In genomic region chr10:122748361-122748951, GRCm38 (mm10) we compare ENCODE assay signal across 13 mouse cellular contexts.
A peak's percentile ranks its signal among the peaks of the same experiment; 100 is the strongest.
DNase-seq lines count a peak whose midpoint lies in the region; ATAC-seq and TF ChIP-seq lines count a peak whose summit lies in the region.
"Had no signal": no experiment of that assay in that cellular context is flagged by ENCODE, and none has a peak within 500 bp of the region (broad histone marks: within the 10 kb centered on the region; RNA-seq: fewer than 3 reads in every experiment).

No protein-coding gene starts in this region.

- no peaks in the 10 kb centered on the region for H3K36me3 ChIP-seq in forebrain, embryonic 14.5 days (ENCODE audit: control insufficient read depth, insufficient read depth, low read length)
- no peaks in the 10 kb centered on the region for H3K36me3 ChIP-seq in forebrain, embryonic 12.5 days (replicated peaks)
- no peaks in the 10 kb centered on the region for H3K36me3 ChIP-seq in kidney, embryonic 14.5 days (ENCODE audit: control insufficient read depth, insufficient read depth, low read length)
- no peaks in the 10 kb centered on the region for H3K36me3 ChIP-seq in midbrain, embryonic 16.5 days (ENCODE audit: control insufficient read depth, insufficient read depth, low read length)
- no peaks in the 10 kb centered on the region for H3K36me3 ChIP-seq in intestine, embryonic 16.5 days (ENCODE audit: control insufficient read depth, insufficient read depth, low read length)
- H3K36me3 ChIP-seq: forebrain, embryonic 10.5 days; intestine, embryonic 15.5 days; liver, embryonic 15.5 days had no signal

- peak; percentile 37; the same call in 1 of the 2 replicates for ATAC-seq in forebrain, embryonic 14.5 days
- no peak for ATAC-seq in forebrain, embryonic 12.5 days (ENCODE audit: low FRiP score)
- no peak for ATAC-seq in kidney, embryonic 14.5 days (ENCODE audit: low FRiP score, low TSS enrichment)
- peak; percentile 53 for ATAC-seq in midbrain, embryonic 16.5 days
- no peak for ATAC-seq in intestine, embryonic 16.5 days
- ATAC-seq: intestine, embryonic 15.5 days had no signal

- no peak overlapping the region for H3K4me3 ChIP-seq in forebrain, embryonic 14.5 days (ENCODE audit: low read depth, low read length)
- no peak overlapping the region for H3K4me3 ChIP-seq in forebrain, embryonic 12.5 days (replicated peaks)
- no peak overlapping the region for H3K4me3 ChIP-seq in kidney, embryonic 14.5 days (ENCODE audit: low read length)
- no peak overlapping the region for H3K4me3 ChIP-seq in cerebellum, adult 2 months (replicated peaks; ENCODE audit: insufficient read depth, low read depth, low read length)
- no peak overlapping the region for H3K4me3 ChIP-seq in midbrain, embryonic 16.5 days (ENCODE audit: low read depth, low read length)
- no peak overlapping the region for H3K4me3 ChIP-seq in intestine, embryonic 16.5 days (ENCODE audit: low read length)
- H3K4me3 ChIP-seq: forebrain, embryonic 10.5 days; intestine, embryonic 15.5 days; liver, embryonic 15.5 days; megakaryocyte, embryonic 14.5 days had no signal

- WGBS in forebrain, embryonic 14.5 days: 87% methylated on average over 4 of the region's 4 CpGs
- WGBS in forebrain, embryonic 12.5 days: 88% methylated on average over 4 of the region's 4 CpGs
- whole genome bisulfite sequencing in kidney, embryonic 14.5 days: 78% methylated on average over 4 of the region's 4 CpGs
- WGBS in cerebellum, adult 2 months: 40% methylated on average over 4 of the region's 4 CpGs
- 73% methylated on average over 4 of the region's 4 CpGs for WGBS in midbrain, embryonic 16.5 days
- WGBS in intestine, embryonic 16.5 days: 70% methylated on average over 4 of the region's 4 CpGs

- no peak for TF ChIP-seq CTCF in cerebellum, adult 2 months (IDR thresholded peaks at IDR 0.05; ENCODE audit: borderline replicate concordance, insufficient read depth, low read depth, low read length)

- no peaks in the 10 kb centered on the region for H3K27me3 ChIP-seq in forebrain, embryonic 14.5 days (replicated peaks; ENCODE audit: control insufficient read depth, insufficient read depth, low read length)
- no peaks in the 10 kb centered on the region for H3K27me3 ChIP-seq in forebrain, embryonic 12.5 days
- H3K27me3 ChIP-seq in kidney, embryonic 14.5 days (ENCODE audit: control insufficient read depth, insufficient read depth, low read length): no peaks in the 10 kb centered on the region
- no peaks in the 10 kb centered on the region for H3K27me3 ChIP-seq in cerebellum, adult 2 months (ENCODE audit: control insufficient read depth, insufficient read depth, low read length)
- no peaks in the 10 kb centered on the region for H3K27me3 ChIP-seq in midbrain, embryonic 16.5 days (ENCODE audit: control insufficient read depth, insufficient read depth, low read depth, low read length)
- H3K27me3 ChIP-seq in intestine, embryonic 16.5 days (replicated peaks; ENCODE audit: control insufficient read depth, insufficient read depth, low read length): no peaks in the 10 kb centered on the region
- H3K27me3 ChIP-seq: intestine, embryonic 15.5 days; liver, embryonic 15.5 days; megakaryocyte, embryonic 14.5 days had no signal

- H3K27ac ChIP-seq in forebrain, embryonic 14.5 days (ENCODE audit: low read depth, low read length): no peak overlapping the region
- H3K27ac ChIP-seq in forebrain, embryonic 12.5 days: no peak overlapping the region
- H3K27ac ChIP-seq in kidney, embryonic 14.5 days (ENCODE audit: low read depth, low read length): no peak overlapping the region
- H3K27ac ChIP-seq in cerebellum, adult 2 months (ENCODE audit: insufficient read depth, low read length): no peak overlapping the region
- H3K27ac ChIP-seq in midbrain, embryonic 16.5 days (ENCODE audit: low read length): no peak overlapping the region
- H3K27ac ChIP-seq in intestine, embryonic 16.5 days (ENCODE audit: low read length): no peak overlapping the region
- H3K27ac ChIP-seq: forebrain, embryonic 10.5 days; intestine, embryonic 15.5 days; liver, embryonic 15.5 days had no signal

- H3K4me2 ChIP-seq in forebrain, embryonic 14.5 days (ENCODE audit: low read length): no peak overlapping the region
- no peak overlapping the region for H3K4me2 ChIP-seq in forebrain, embryonic 12.5 days
- no peak overlapping the region for H3K4me2 ChIP-seq in kidney, embryonic 14.5 days (replicated peaks; ENCODE audit: low read depth, low read length)
- no peak overlapping the region for H3K4me2 ChIP-seq in midbrain, embryonic 16.5 days (ENCODE audit: low read length)
- H3K4me2 ChIP-seq in intestine, embryonic 16.5 days (ENCODE audit: low read depth, low read length): no peak overlapping the region
- H3K4me2 ChIP-seq: heart, embryonic 11.5 days; intestine, embryonic 15.5 days; liver, embryonic 15.5 days had no signal

- H3K9ac ChIP-seq in forebrain, embryonic 14.5 days (ENCODE audit: low read length): no peak overlapping the region
- no peak overlapping the region for H3K9ac ChIP-seq in forebrain, embryonic 12.5 days
- H3K9ac ChIP-seq in kidney, embryonic 14.5 days (ENCODE audit: low read depth, low read length): no peak overlapping the region
- no peak overlapping the region for H3K9ac ChIP-seq in midbrain, embryonic 16.5 days (ENCODE audit: low read depth, low read length)
- no peak overlapping the region for H3K9ac ChIP-seq in intestine, embryonic 16.5 days (ENCODE audit: low read depth, low read length)
- H3K9ac ChIP-seq: intestine, embryonic 15.5 days; liver, embryonic 15.5 days had no signal

- H3K9me3 ChIP-seq in forebrain, embryonic 14.5 days (replicated peaks; ENCODE audit: control insufficient read depth, low read length): no peaks in the 10 kb centered on the region
- 0 out of 2 replicates have a peak, but pooled peaks cover 3% of the 10 kb centered on the region for H3K9me3 ChIP-seq in forebrain, embryonic 12.5 days
- no peaks in the 10 kb centered on the region for H3K9me3 ChIP-seq in kidney, embryonic 14.5 days (ENCODE audit: control insufficient read depth, low read length)
- H3K9me3 ChIP-seq in midbrain, embryonic 16.5 days (replicated peaks; ENCODE audit: control insufficient read depth, low read length, poor library complexity, severe bottlenecking): no peaks in the 10 kb centered on the region
- H3K9me3 ChIP-seq in intestine, embryonic 16.5 days (ENCODE audit: control insufficient read depth, low read length): no peaks in the 10 kb centered on the region
- H3K9me3 ChIP-seq: forebrain, embryonic 10.5 days; intestine, embryonic 15.5 days; liver, embryonic 15.5 days had no signal

- no peak for DNase-seq in forebrain, embryonic 14.5 days (ENCODE audit: low spot score)
- peak; percentile 42 for DNase-seq in kidney, postnatal 14 days
- DNase-seq in cerebellum, adult 2 months: peak; percentile 76 to 83
- no peak for DNase-seq in ovary, adult 18-20 months (ENCODE audit: low spot score)

- peaks cover 7% of the 10 kb centered on the region; the same call in 1 of the 2 replicates for H3K4me1 ChIP-seq in forebrain, embryonic 14.5 days (ENCODE audit: control insufficient read depth, insufficient read depth, low read length)
- H3K4me1 ChIP-seq in forebrain, embryonic 12.5 days: peaks cover 6% of the 10 kb centered on the region
- peaks cover 9% of the 10 kb centered on the region; the same call in 1 of the 2 replicates for H3K4me1 ChIP-seq in kidney, embryonic 14.5 days (ENCODE audit: control insufficient read depth, insufficient read depth, low read length)
- peaks cover 23% of the 10 kb centered on the region for H3K4me1 ChIP-seq in cerebellum, adult 2 months (ENCODE audit: control insufficient read depth, insufficient read depth, low read length)
- peaks cover 10% of the 10 kb centered on the region for H3K4me1 ChIP-seq in midbrain, embryonic 16.5 days (ENCODE audit: control insufficient read depth, insufficient read depth, low read length)
- 0 out of 2 replicates have a peak, but pooled peaks cover 5% of the 10 kb centered on the region for H3K4me1 ChIP-seq in intestine, embryonic 16.5 days (ENCODE audit: control insufficient read depth, insufficient read depth, low read length)
- H3K4me1 ChIP-seq: liver, embryonic 15.5 days had no signal

- no peak for TF ChIP-seq POLR2A in cerebellum, adult 2 months (IDR thresholded peaks at IDR 0.05; ENCODE audit: borderline replicate concordance, insufficient read depth, low read length)

Comparison
In these comparisons a context has a peak if more than half of its experiments do, and no peak if none do; other contexts are left out.
1. ATAC-seq: peak in forebrain, embryonic 14.5 days (single experiment) and midbrain, embryonic 16.5 days (single experiment); none in forebrain, embryonic 12.5 days (single experiment), kidney, embryonic 14.5 days (single experiment) and intestine, embryonic 16.5 days (single experiment).
2. DNase-seq: peak in kidney, postnatal 14 days (single experiment) and cerebellum, adult 2 months (2 of 2); none in forebrain, embryonic 14.5 days (single experiment) and ovary, adult 18-20 months (single experiment).